Mouse (Mus musculus) embryonic facial prominence, embryonic 14.5 days (tissue): ENCODE measurements at regions not wholly inside any gene's neighbourhood (a gene's known extent, or its start where the extent isn't known, plus 50 kb on each side); places are given as distances from the start of the nearest gene placed in this dataset.

Source experiments
- ATAC-seq: fragments of 200-750 bp; cut with Nextera tagmentation; 2 replicates; pipeline ENCODE4 v1.8.0; 2017; ENCODE audit warnings: low read depth, moderate number of reproducible peaks, moderate TSS enrichment
- DNase-seq: peaks from one replicate; pipeline ENCODE4 v3.0.0-alpha.2; 2015; ENCODE audit warnings: low spot score
- H3K27ac ChIP-seq: fragments of 300-500 bp; sonication (generic); replicated peaks from 2 replicates; pipeline ENCODE4 v1.5.1; 2014; ENCODE audit warnings: low read depth, mild to moderate bottlenecking, low read length, moderate library complexity
- H3K27me3 ChIP-seq: fragments of 300-500 bp; sonication (generic); replicated peaks from 2 replicates; pipeline ENCODE4 v1.6.1; 2014; ENCODE audit warnings: low read length; ENCODE audit not compliant: control insufficient read depth, insufficient read depth
- H3K36me3 ChIP-seq: fragments of 300-500 bp; sonication (generic); 2 replicates; pipeline ENCODE4 v1.6.1; 2014; ENCODE audit warnings: low read length, mixed read lengths; ENCODE audit not compliant: control insufficient read depth, insufficient read depth
- H3K4me1 ChIP-seq: fragments of 300-500 bp; sonication (generic); 2 replicates; pipeline ENCODE4 v1.6.1; 2014; ENCODE audit warnings: antibody characterized with exemption, low read length; ENCODE audit not compliant: control insufficient read depth, insufficient read depth
- H3K4me2 ChIP-seq: fragments of 300-500 bp; sonication (generic); 2 replicates; pipeline ENCODE4 v1.6.1; 2014; ENCODE audit warnings: low read depth, mild to moderate bottlenecking, low read length, moderate library complexity, mixed read lengths
- H3K4me3 ChIP-seq: fragments of 300-500 bp; sonication (generic); 2 replicates; pipeline ENCODE4 v1.5.1; 2014; ENCODE audit warnings: low read depth, mild to moderate bottlenecking, low read length
- H3K9ac ChIP-seq: fragments of 300-500 bp; sonication (generic); 2 replicates; pipeline ENCODE4 v1.6.1; 2014; ENCODE audit warnings: low read depth, mild to moderate bottlenecking, low read length, moderate library complexity, mixed read lengths
- H3K9me3 ChIP-seq: fragments of 300-500 bp; sonication (generic); 2 replicates; pipeline ENCODE4 v1.6.1; 2016; ENCODE audit warnings: low read length; ENCODE audit not compliant: control insufficient read depth
- WGBS: fragments of 180-500 bp; shearing (Covaris S2); extraction: QIAGEN DNeasy Blood & Tissue Kit; methylation state at CpG from one replicate; pipeline ENCODE4 v1.1.7; 2014; 5-methylcytosine and 5-hydroxymethylcytosine counted together

- no peak overlapping the region for H3K4me2 ChIP-seq
- ATAC-seq = no peak
- H3K9ac ChIP-seq = no peak overlapping the region
- no peaks in the 10 kb centered on the region for H3K27me3 ChIP-seq
- 84% methylated on average over 9 of the region's 9 CpGs for WGBS
- H3K4me3 ChIP-seq = no peak overlapping the region
- no peaks in the 10 kb centered on the region for H3K36me3 ChIP-seq
- H3K9me3 ChIP-seq = no peaks in the 10 kb centered on the region
- peaks cover 23% of the 10 kb centered on the region for H3K4me1 ChIP-seq
- no peak overlapping the region for H3K27ac ChIP-seq
- no peak for DNase-seq
These were observed 57.0 kb downstream of the Nxnl2 start for GRCm38 (mm10) chr13:51227836-51228235.

DNA sequence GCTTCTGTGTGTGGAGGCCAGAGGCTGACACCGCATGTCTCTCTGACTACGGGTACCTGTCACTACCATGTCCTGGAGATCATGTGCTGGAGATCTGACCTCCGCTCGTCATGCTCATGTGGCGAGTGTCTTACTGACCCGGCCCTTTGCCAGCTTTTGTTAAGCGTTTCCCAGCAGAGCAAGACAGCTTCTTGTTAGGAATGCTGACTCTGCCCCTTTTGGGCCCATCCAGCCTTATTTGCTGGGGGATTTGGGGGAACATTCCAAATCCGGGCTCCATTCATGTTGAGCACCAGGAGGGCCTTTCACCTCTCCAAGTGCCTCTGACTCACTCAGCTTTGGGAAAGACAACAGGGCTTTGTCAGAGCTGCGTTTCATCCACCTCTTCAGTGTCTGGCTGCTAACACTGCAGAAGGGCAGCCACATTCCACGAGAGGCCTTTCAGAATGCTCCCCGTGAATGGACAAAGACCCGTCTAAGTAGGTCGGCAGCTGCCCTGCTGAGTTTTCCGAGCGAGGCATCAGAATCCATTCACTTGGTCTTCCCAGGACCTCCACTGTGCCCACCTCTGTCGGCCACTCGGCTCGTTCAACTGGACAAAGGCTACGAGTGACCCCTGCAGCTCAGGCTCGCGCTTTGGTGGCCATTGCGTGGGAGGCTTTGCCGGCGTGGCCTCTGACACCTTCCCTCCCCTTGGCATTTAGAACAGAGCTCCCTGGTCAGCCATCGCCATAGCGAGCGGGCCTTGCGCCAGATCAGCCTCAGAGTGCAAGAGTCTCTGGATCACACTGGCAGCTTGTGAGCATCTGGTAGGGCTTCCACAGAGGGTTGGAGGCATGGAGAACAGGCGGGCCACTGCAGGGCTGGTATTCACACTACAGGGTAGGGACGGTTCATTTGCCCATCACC lies 58.3 kb downstream of the Nxnl2 start:
- DNase-seq = peak; percentile 63
- H3K36me3 ChIP-seq = no peaks in the 10 kb centered on the region
- H3K4me3 ChIP-seq = no peak overlapping the region
- no peak overlapping the region for H3K4me2 ChIP-seq
- H3K9ac ChIP-seq = no peak overlapping the region
- ATAC-seq = peak; percentile 77; the same call in 1 of the 2 replicates
- peaks cover 18% of the 10 kb centered on the region for H3K4me1 ChIP-seq
- 49% methylated on average over 30 of the region's 30 CpGs for WGBS
- peak overlapping the region; percentile 54 for H3K27ac ChIP-seq
- no peaks in the 10 kb centered on the region for H3K9me3 ChIP-seq
- H3K27me3 ChIP-seq = no peaks in the 10 kb centered on the region

GRCm38 (mm10) chr13:51229862-51230261 lies 59.0 kb downstream of the Nxnl2 start:
- H3K27me3 ChIP-seq = no peaks in the 10 kb centered on the region
- H3K4me1 ChIP-seq = peaks cover 18% of the 10 kb centered on the region
- no peak for ATAC-seq
- no peak overlapping the region for H3K27ac ChIP-seq
- no peak overlapping the region for H3K9ac ChIP-seq
- no peaks in the 10 kb centered on the region for H3K9me3 ChIP-seq
- DNase-seq = no peak
- H3K36me3 ChIP-seq = no peaks in the 10 kb centered on the region
- no peak overlapping the region for H3K4me2 ChIP-seq
- 90% methylated on average over 4 of the region's 4 CpGs for WGBS
- H3K4me3 ChIP-seq = no peak overlapping the region

- Histone ChIP-seq H3K27ac (no peak overlapping the region), H3K4me1 (peaks cover 18% of the 10 kb centered on the region), H3K27me3 (no peaks in the 10 kb centered on the region), H3K9me3 (no peaks in the 10 kb centered on the region), H3K4me3 (no peak overlapping the region), H3K36me3 (no peaks in the 10 kb centered on the region), H3K9ac (no peak overlapping the region), H3K4me2 (no peak overlapping the region)
- 54% methylated on average over 4 of the region's 4 CpGs for WGBS
- ATAC-seq (no peak), DNase-seq (no peak)
These were observed 60.8 kb downstream of the Nxnl2 start for GRCm38 (mm10) chr13:51231586-51231985.

GRCm38 (mm10) chr13:51247378-51247777 lies 76.6 kb downstream of the Nxnl2 start:
- Histone ChIP-seq H3K27ac (no peak overlapping the region), H3K9ac (no peak overlapping the region), H3K36me3 (no peaks in the 10 kb centered on the region), H3K4me2 (no peak overlapping the region), H3K4me3 (no peak overlapping the region), H3K27me3 (no peaks in the 10 kb centered on the region), H3K4me1 (no peaks in the 10 kb centered on the region), H3K9me3 (no peaks in the 10 kb centered on the region)
- WGBS = 82% methylated on average over 3 of the region's 3 CpGs
- no peak for ATAC-seq
- DNase-seq = no peak

- no peak overlapping the region for H3K9ac ChIP-seq
- no peaks in the 10 kb centered on the region for H3K27me3 ChIP-seq
- 57% methylated on average over 1 of the region's 1 CpGs for WGBS
- DNase-seq = no peak
- H3K4me3 ChIP-seq = no peak overlapping the region
- H3K9me3 ChIP-seq = no peaks in the 10 kb centered on the region
- ATAC-seq = no peak
- no peak overlapping the region for H3K27ac ChIP-seq
- peaks cover 5% of the 10 kb centered on the region for H3K4me1 ChIP-seq
- no peaks in the 10 kb centered on the region for H3K36me3 ChIP-seq
- no peak overlapping the region for H3K4me2 ChIP-seq
These were observed 82.5 kb downstream of the Nxnl2 start for GRCm38 (mm10) chr13:51253371-51253770.

DNA sequence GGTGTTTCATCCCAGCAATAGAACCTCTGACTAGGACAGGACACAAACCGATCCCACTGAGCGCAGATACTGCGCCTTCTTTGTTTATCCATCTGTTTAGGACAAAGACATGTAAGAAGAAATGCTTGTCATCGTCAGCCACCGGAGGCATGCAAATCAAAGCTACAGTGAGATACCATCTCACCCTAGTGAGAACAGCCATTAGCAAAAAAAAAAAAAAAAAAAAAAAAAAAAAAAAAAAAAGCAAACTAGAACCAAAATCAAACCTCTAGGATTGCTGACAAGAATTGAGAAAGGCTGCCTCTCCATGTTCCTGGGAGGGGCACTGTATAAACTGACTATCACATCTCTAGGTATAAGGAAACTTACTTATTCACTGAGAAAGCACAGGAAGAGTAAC lies 84.9 kb downstream of the Nxnl2 start:
- H3K27ac ChIP-seq = no peak overlapping the region
- no peak overlapping the region for H3K9ac ChIP-seq
- no peak overlapping the region for H3K4me3 ChIP-seq
- no peaks in the 10 kb centered on the region for H3K27me3 ChIP-seq
- 94% methylated on average over 5 of the region's 5 CpGs for WGBS
- DNase-seq = no peak
- peaks cover 26% of the 10 kb centered on the region for H3K4me1 ChIP-seq
- no peaks in the 10 kb centered on the region for H3K9me3 ChIP-seq
- no peak for ATAC-seq
- H3K36me3 ChIP-seq = no peaks in the 10 kb centered on the region
- H3K4me2 ChIP-seq = no peak overlapping the region

DNA sequence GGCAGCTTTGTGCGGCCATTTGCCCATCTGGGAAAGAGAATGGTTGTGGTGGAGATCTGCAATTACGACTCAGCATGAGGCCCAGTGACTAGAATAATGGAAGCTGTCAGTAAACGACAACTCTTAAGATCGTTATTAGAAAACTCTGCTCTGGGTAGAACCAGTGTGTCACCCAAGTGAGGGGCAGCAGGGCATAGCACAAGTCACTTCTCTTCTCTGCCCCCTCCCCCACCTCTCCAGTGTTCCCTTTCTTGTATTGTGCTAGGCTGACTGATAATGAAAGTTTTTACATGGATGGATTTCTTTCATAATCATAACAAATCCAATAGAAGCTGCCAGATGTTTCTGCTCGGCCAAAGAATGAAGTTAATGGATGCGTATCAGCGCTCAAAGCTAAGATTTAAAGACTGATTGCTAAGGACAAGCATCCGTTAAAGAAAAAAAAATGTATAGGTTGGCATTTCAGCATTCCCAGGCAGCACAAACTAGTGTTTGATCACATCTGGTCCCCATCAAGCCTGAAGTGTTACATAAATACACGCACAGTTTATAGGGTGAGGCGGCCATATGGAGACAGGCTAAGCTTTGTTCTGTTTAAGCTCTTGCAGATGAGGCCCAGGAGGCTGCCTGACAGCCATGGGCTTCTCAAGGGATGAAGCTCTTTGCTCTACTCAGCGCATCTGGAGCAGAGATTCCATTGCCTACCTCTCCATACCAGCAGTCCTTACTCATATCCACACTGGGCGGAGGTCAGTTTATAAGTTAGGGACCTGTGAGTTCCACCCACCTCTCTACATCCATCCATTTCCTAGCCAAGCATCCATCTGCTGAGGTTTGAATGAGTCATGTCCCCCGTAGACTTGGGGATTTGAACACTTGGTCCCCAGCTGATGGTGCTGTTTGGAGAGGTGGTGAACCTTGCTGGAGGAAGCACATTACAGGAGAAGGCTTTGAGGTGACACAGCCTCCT lies 88.2 kb downstream of the Nxnl2 start:
- Histone ChIP-seq H3K27me3 (no peaks in the 10 kb centered on the region), H3K4me2 (peak overlapping the region; percentile 1; the same call in 1 of the 2 replicates), H3K27ac (peak overlapping the region; percentile 79), H3K9ac (no peak overlapping the region), H3K4me1 (peaks cover 36% of the 10 kb centered on the region), H3K36me3 (no peaks in the 10 kb centered on the region), H3K4me3 (no peak overlapping the region), H3K9me3 (no peaks in the 10 kb centered on the region)
- ATAC-seq (peak; percentile 89), DNase-seq (peak; percentile 95)
- 18% methylated on average over 13 of the region's 13 CpGs for WGBS
